Mouse (Mus musculus) retina, adult 2 months (tissue): Measurements from ENCODE around the gene Nfya.
"Not testable (repeated sequence)": the region's sequence is repeated elsewhere in the genome, so short reads cannot be mapped to it uniquely, and the experiment has no call there.

Experiments used
- DNase-seq: peaks from one replicate; pipeline ENCODE4 v3.0.0-alpha.2; 2012; ENCODE audit warnings: low read depth, low spot score

The Nfya gene

GRCm38 (mm10) chr17:48401710-48402109 lies 8.0 kb downstream of the Nfya start:
- DNase-seq: no peak

GRCm38 (mm10) chr17:48392616-48393015 lies 17.1 kb downstream of the Nfya start:
- no peak for DNase-seq

- no peak for DNase-seq
Observed at GRCm38 (mm10) chr17:48391446-48391845, 18.3 kb downstream of the Nfya start.

GRCm38 (mm10) chr17:48389442-48389841 lies 20.3 kb downstream of the Nfya start:
- DNase-seq: no peak

GRCm38 (mm10) chr17:48388666-48389065 lies 21.0 kb downstream of the Nfya start:
- no peak for DNase-seq

GRCm38 (mm10) chr17:48385786-48386461 lies 23.8 kb downstream of the Nfya start:
- no peak for DNase-seq

- no peak for DNase-seq
Observed at GRCm38 (mm10) chr17:48379050-48379449, 30.7 kb downstream of the Nfya start.

GRCm38 (mm10) chr17:48376102-48376501 lies 33.6 kb downstream of the Nfya start:
- no peak for DNase-seq

GRCm38 (mm10) chr17:48372987-48373386 lies 36.7 kb downstream of the Nfya start:
- DNase-seq: no peak

GRCm38 (mm10) chr17:48371621-48372020 lies 38.1 kb downstream of the Nfya start:
- DNase-seq: no peak

GRCm38 (mm10) chr17:48366806-48367205 lies 42.9 kb downstream of the Nfya start:
- DNase-seq: no peak

- DNase-seq: no peak
Observed at GRCm38 (mm10) chr17:48365511-48366155, 44.1 kb downstream of the Nfya start.

- DNase-seq: no peak
Observed at GRCm38 (mm10) chr17:48363421-48363965, 46.2 kb downstream of the Nfya start.

GRCm38 (mm10) chr17:48362966-48363365 lies 46.7 kb downstream of the Nfya start:
- no peak for DNase-seq

- no peak for DNase-seq
Observed at GRCm38 (mm10) chr17:48362346-48362745, 47.4 kb downstream of the Nfya start.

- DNase-seq: no peak
Observed at GRCm38 (mm10) chr17:48360462-48360861, 49.2 kb downstream of the Nfya start.

GRCm38 (mm10) chr17:48359616-48360015 lies 50.1 kb downstream of the Nfya start, which contains the start of gene Treml1:
Gene Treml1 (plus strand): TSS chr17:48359916.
- no peak for DNase-seq

- no peak for DNase-seq
Observed at GRCm38 (mm10) chr17:48357892-48358291, 51.8 kb downstream of the Nfya start.

- DNase-seq: no peak
Observed at GRCm38 (mm10) chr17:48355822-48356221, 53.9 kb downstream of the Nfya start.

GRCm38 (mm10) chr17:48352976-48353375 lies 56.7 kb downstream of the Nfya start:
- DNase-seq: not testable (repeated sequence)

GRCm38 (mm10) chr17:48350681-48351193 lies 59.0 kb downstream of the Nfya start:
- no peak for DNase-seq

GRCm38 (mm10) chr17:48347287-48347686 lies 62.4 kb downstream of the Nfya start:
- DNase-seq: no peak

- DNase-seq: no peak
Observed at GRCm38 (mm10) chr17:48346834-48347233, 62.9 kb downstream of the Nfya start.
